Mouse (Mus musculus): ENCODE results near the gene Cabcoco1.

DNA sequence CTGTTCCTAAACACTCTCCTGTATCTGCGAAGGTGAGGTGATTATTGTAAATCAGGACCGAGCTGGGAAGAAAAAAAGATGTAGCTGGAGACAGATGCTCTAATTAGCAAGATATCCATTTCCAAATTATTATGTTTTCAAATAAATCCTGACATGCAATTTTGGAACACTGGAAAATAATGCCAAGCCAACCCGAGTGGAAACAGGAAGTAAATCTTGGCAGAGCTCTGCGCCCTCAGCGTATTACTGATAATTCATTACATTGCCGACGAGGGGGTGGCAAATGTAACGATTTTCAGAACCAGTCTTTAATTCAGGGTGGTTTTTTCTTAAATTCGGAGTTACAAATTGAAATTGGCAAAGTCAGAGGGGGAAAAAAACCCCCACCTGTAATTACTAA lies 35.6 kb upstream of the Cabcoco1 start:
- TF ChIP-seq POLR2A (IDR thresholded peaks at IDR 0.05; ENCODE audit: borderline replicate concordance, extremely low read depth, insufficient read depth, insufficient read length, poor library complexity, severe bottlenecking) (no peak), CTCF (IDR thresholded peaks at IDR 0.05; ENCODE audit: borderline replicate concordance, extremely low read depth, insufficient read depth, insufficient read length) (no peak)

All from brain, embryonic 14.5 days (tissue).